Mouse (Mus musculus) hindbrain, embryonic 12.5 days (tissue): ENCODE data around the gene Fam168a. TPM values are rescaled to one million over a fixed set of nuclear protein-coding genes. Genes with fewer than 3 reads are reported as not detected.

Experiments
- ATAC-seq: fragments of 200-750 bp; cut with Nextera tagmentation; 2 replicates; pipeline ENCODE4 v1.8.0; 2017; ENCODE audit warnings: moderate TSS enrichment; ENCODE audit not compliant: low FRiP score
- H3K27ac ChIP-seq: fragments of 300-500 bp; sonication (generic); 2 replicates; pipeline ENCODE4 v1.5.1; 2016; ENCODE audit warnings: mild to moderate bottlenecking
- H3K27me3 ChIP-seq: fragments of 300-500 bp; sonication (generic); 2 replicates; pipeline ENCODE4 v1.6.1; 2016; ENCODE audit warnings: mild to moderate bottlenecking
- H3K36me3 ChIP-seq: fragments of 300-500 bp; sonication (generic); 2 replicates; pipeline ENCODE4 v1.6.1; 2016; ENCODE audit warnings: mild to moderate bottlenecking
- H3K4me1 ChIP-seq: fragments of 300-500 bp; sonication (generic); 2 replicates; pipeline ENCODE4 v1.6.1; 2016
- H3K4me2 ChIP-seq: fragments of 300-500 bp; sonication (generic); replicated peaks from 2 replicates; pipeline ENCODE4 v1.6.1; 2016; ENCODE audit warnings: mild to moderate bottlenecking
- H3K4me3 ChIP-seq: fragments of 300-500 bp; sonication (generic); 2 replicates; pipeline ENCODE4 v1.5.1; 2016; ENCODE audit warnings: mild to moderate bottlenecking
- H3K9ac ChIP-seq: fragments of 300-500 bp; sonication (generic); 2 replicates; pipeline ENCODE4 v1.6.1; 2016; ENCODE audit warnings: mild to moderate bottlenecking, moderate library complexity
- H3K9me3 ChIP-seq: fragments of 300-500 bp; sonication (generic); replicated peaks from 2 replicates; pipeline ENCODE4 v1.6.1; 2016; ENCODE audit warnings: mild to moderate bottlenecking
- WGBS: fragments of 180-500 bp; shearing (Covaris S2); methylation state at CpG from one replicate; pipeline ENCODE4 v1.1.7; 2016; 5-methylcytosine and 5-hydroxymethylcytosine counted together
- polyA plus RNA-seq: library from polyadenylated mRNA; unstranded; fragments of >200 nt; fragmentation: Nextera tagmentation; extraction: Ambion mirVana; gene quantifications from 2 replicates; pipeline ENCODE4 v1.2.1, GENCODE M21; 2016

Gene Fam168a
- polyA plus RNA-seq, 1 experiment from 2014 or later, result 64.7 TPM

DNA sequence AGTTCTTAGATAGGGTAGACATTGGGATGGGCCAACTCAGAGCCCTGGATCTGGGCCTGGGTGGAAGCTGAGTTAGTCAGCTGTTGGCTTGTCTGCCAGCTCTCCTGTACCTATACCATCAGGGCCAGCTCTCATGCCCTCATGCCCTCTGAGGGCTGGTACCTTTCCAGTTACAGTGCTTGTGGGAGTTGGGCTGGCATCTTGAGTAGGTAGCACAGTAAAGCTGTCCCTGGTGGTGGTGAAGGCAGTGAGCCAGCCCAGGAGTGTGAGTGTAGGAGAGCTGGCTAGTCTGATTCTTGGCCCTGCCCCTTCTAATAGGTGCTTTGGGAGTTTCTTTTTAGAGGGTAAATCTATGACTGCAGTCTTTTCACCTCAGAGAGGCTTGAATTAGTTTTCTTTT lies 56.3 kb downstream of the Fam168a start:
- no peak for ATAC-seq
- H3K9me3 ChIP-seq, result no peaks in the 10 kb centered on the region
- H3K36me3 ChIP-seq, result peaks cover 2% of the 10 kb centered on the region; the same call in 1 of the 2 replicates
- H3K27me3 ChIP-seq, result no peaks in the 10 kb centered on the region
- no peaks in the 10 kb centered on the region for H3K4me1 ChIP-seq
- H3K9ac ChIP-seq, result no peak overlapping the region
- H3K4me3 ChIP-seq, result no peak overlapping the region
- H3K27ac ChIP-seq, result no peak overlapping the region
- no peak overlapping the region for H3K4me2 ChIP-seq

GRCm38 (mm10) chr7:100767568-100767967 lies 61.1 kb downstream of the Fam168a start:
- no peak overlapping the region for H3K9ac ChIP-seq
- no peaks in the 10 kb centered on the region for H3K9me3 ChIP-seq
- H3K36me3 ChIP-seq, result no peaks in the 10 kb centered on the region
- H3K27me3 ChIP-seq, result no peaks in the 10 kb centered on the region
- no peaks in the 10 kb centered on the region for H3K4me1 ChIP-seq
- no peak overlapping the region for H3K4me3 ChIP-seq
- WGBS, result 61% methylated on average over 3 of the region's 3 CpGs
- no peak for ATAC-seq
- no peak overlapping the region for H3K4me2 ChIP-seq
- H3K27ac ChIP-seq, result no peak overlapping the region

DNA sequence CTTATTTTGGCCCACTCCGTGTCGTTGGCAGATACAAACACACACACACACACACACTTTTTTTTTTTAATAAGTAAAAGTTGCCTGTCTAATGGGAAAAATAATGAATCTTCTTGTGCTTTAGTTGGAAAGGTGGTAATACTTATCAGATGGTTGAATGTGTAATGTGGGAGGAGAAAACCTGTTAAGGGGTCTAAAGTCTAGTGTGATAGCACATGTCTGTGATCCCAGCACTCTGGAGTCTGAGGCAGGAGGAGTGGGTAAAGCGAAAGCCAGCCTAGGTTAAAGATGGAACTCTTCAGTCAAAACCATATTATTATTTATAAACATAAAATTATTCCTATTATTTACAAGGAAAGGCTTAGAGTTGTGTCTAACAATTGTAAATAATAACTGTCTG lies 61.6 kb downstream of the Fam168a start:
- Histone ChIP-seq H3K4me1 (no peaks in the 10 kb centered on the region), H3K9me3 (no peaks in the 10 kb centered on the region), H3K27me3 (no peaks in the 10 kb centered on the region), H3K9ac (no peak overlapping the region), H3K4me2 (no peak overlapping the region), H3K27ac (no peak overlapping the region), H3K36me3 (no peaks in the 10 kb centered on the region), H3K4me3 (no peak overlapping the region)
- 94% methylated on average over 3 of the region's 3 CpGs for WGBS
- ATAC-seq, result no peak

DNA sequence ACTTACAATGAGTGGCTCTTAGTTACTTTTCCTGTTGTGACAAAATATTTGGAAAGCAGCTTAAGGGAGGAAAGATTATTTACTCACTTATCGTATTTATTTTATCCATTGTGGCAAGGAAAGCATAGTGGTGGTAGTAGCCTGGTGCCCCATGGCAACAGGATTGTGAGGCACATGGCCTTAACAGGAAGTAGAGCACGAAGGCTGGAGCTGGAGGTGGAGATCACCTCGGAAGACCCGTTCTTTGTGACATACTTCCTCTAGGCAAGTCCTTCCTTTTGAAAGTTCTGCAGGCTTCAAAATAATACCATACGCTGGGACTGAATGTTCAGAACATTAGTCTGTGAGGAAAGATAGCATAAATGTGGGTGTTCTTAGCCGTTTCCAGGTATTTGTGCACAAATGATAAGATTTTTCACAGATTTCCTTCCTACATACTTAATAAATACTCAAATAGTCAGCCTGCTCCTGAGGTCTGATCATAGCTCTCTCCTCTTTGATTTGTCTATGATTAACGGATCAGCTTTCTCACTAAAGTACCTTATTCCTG lies 63.2 kb downstream of the Fam168a start:
- no peak overlapping the region for H3K9ac ChIP-seq
- peaks cover 4% of the 10 kb centered on the region; the same call in 1 of the 2 replicates for H3K36me3 ChIP-seq
- H3K27me3 ChIP-seq, result no peaks in the 10 kb centered on the region
- no peak overlapping the region for H3K27ac ChIP-seq
- no peak overlapping the region for H3K4me3 ChIP-seq
- H3K4me2 ChIP-seq, result no peak overlapping the region
- no peak for ATAC-seq
- H3K9me3 ChIP-seq, result no peaks in the 10 kb centered on the region
- WGBS, result 94% methylated on average over 7 of the region's 7 CpGs
- H3K4me1 ChIP-seq, result no peaks in the 10 kb centered on the region

DNA sequence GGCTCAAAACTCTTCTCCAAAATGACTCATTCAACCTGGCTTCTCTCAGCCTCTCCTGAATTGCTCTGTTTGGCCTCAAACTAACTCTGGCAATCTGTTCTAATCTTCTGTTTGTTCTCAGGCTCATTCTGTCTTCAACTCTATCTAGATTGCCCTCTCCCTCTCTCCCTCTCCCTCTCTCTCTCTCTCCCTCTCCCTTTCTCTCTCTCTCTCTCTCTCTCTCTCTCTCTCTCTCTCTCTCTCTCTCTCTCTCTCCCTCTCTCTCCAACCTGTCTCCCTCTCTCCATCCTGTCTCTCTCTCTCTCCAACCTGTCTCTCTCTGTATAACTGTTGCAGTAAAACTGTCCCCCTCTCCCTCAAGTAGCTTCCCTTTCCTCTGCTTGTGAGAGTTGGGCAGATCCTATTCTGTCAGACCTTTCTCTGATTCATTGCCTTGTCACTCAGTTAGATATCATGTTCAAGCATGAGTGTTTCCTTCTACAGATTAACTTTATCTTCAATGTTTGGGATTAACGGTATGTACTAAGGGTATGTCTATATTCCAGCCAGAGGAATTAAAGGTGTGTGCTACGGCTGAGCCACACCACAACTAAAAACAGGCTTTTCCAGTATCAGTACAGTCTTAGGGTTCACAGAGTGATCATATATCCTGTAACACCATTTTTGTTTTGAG lies 64.4 kb downstream of the Fam168a start:
- 93% methylated on average over 2 of the region's 2 CpGs for WGBS
- no peak overlapping the region for H3K4me2 ChIP-seq
- H3K36me3 ChIP-seq, result peaks cover 4% of the 10 kb centered on the region; the same call in 1 of the 2 replicates
- no peak overlapping the region for H3K4me3 ChIP-seq
- no peaks in the 10 kb centered on the region for H3K27me3 ChIP-seq
- H3K4me1 ChIP-seq, result no peaks in the 10 kb centered on the region
- no peak overlapping the region for H3K9ac ChIP-seq
- no peak for ATAC-seq
- no peak overlapping the region for H3K27ac ChIP-seq
- H3K9me3 ChIP-seq, result no peaks in the 10 kb centered on the region

- WGBS, result 96% methylated on average over 1 of the region's 1 CpGs
- H3K9me3 ChIP-seq, result no peaks in the 10 kb centered on the region
- H3K27ac ChIP-seq, result no peak overlapping the region
- H3K4me1 ChIP-seq, result no peaks in the 10 kb centered on the region
- H3K27me3 ChIP-seq, result no peaks in the 10 kb centered on the region
- peaks cover 4% of the 10 kb centered on the region; the same call in 1 of the 2 replicates for H3K36me3 ChIP-seq
- no peak overlapping the region for H3K4me3 ChIP-seq
- no peak for ATAC-seq
- no peak overlapping the region for H3K9ac ChIP-seq
- H3K4me2 ChIP-seq, result no peak overlapping the region
These were observed 67.8 kb downstream of the Fam168a start for GRCm38 (mm10) chr7:100774189-100774588.

GRCm38 (mm10) chr7:100775810-100776209 lies 69.4 kb downstream of the Fam168a start:
- H3K9me3 ChIP-seq, result no peaks in the 10 kb centered on the region
- no peak overlapping the region for H3K27ac ChIP-seq
- H3K4me1 ChIP-seq, result no peaks in the 10 kb centered on the region
- H3K36me3 ChIP-seq, result peaks cover 4% of the 10 kb centered on the region; the same call in 1 of the 2 replicates
- WGBS, result 100% methylated on average over 1 of the region's 1 CpGs
- H3K4me2 ChIP-seq, result no peak overlapping the region
- no peak for ATAC-seq
- H3K4me3 ChIP-seq, result no peak overlapping the region
- no peak overlapping the region for H3K9ac ChIP-seq
- no peaks in the 10 kb centered on the region for H3K27me3 ChIP-seq

- Histone ChIP-seq H3K9me3 (no peaks in the 10 kb centered on the region), H3K36me3 (no peaks in the 10 kb centered on the region), H3K4me2 (no peak overlapping the region), H3K9ac (no peak overlapping the region), H3K4me1 (no peaks in the 10 kb centered on the region), H3K4me3 (no peak overlapping the region), H3K27ac (no peak overlapping the region), H3K27me3 (no peaks in the 10 kb centered on the region)
- no peak for ATAC-seq
- 91% methylated on average over 7 of the region's 7 CpGs for WGBS
These were observed 73.8 kb downstream of the Fam168a start for GRCm38 (mm10) chr7:100780192-100780591.

DNA sequence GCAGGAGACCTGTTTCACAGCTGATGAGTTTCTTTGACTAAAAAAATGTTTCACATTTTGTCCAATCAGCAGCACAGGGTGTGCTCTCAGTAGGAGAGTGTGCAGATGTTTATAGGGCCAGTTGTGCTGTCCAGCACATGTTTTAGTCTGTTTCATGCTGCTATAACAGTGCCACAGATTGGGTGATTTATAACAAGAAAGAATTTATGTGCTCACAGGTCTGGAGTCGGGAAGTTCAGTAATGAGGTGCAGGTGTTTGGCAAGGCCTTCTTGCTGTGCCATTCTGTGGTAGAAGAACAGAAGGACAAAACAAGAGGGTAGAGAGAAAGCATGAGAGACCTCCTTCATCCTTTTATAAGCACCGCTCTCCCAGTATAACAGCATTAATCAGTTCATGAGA lies 78.2 kb downstream of the Fam168a start:
- Histone ChIP-seq H3K27ac (no peak overlapping the region), H3K9ac (no peak overlapping the region), H3K4me2 (no peak overlapping the region), H3K27me3 (no peaks in the 10 kb centered on the region), H3K36me3 (no peaks in the 10 kb centered on the region), H3K9me3 (no peaks in the 10 kb centered on the region), H3K4me3 (no peak overlapping the region), H3K4me1 (peaks cover 4% of the 10 kb centered on the region; the same call in 1 of the 2 replicates)
- ATAC-seq, result no peak
- 72% methylated on average over 2 of the region's 2 CpGs for WGBS

- H3K4me1 ChIP-seq, result peaks cover 9% of the 10 kb centered on the region; the same call in 1 of the 2 replicates
- H3K4me2 ChIP-seq, result no peak overlapping the region
- H3K27ac ChIP-seq, result no peak overlapping the region
- WGBS, result 75% methylated on average over 4 of the region's 4 CpGs
- no peak overlapping the region for H3K9ac ChIP-seq
- ATAC-seq, result no peak
- no peaks in the 10 kb centered on the region for H3K27me3 ChIP-seq
- no peaks in the 10 kb centered on the region for H3K9me3 ChIP-seq
- H3K36me3 ChIP-seq, result no peaks in the 10 kb centered on the region
- H3K4me3 ChIP-seq, result no peak overlapping the region
These were observed 79.0 kb downstream of the Fam168a start for GRCm38 (mm10) chr7:100785426-100785825.

DNA sequence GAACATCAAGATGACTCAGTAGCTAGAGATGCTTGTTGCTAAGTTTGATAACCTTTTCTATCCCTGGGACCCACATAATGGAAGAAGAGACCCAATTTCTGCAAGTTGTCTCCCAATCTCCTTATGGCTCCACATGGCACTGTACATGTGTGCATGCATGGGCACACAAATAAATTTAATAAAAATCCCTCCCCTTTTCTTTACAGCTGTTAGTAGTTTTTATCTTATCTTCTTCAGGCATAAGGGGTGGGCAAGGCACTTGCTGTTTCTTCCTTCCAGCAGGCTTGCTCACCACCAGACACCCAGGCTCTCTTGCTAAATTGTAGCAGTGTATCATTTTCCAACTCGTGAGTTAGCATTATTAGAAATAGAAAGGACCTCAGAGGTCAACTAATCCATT lies 79.6 kb downstream of the Fam168a start:
- H3K9me3 ChIP-seq, result no peaks in the 10 kb centered on the region
- H3K36me3 ChIP-seq, result no peaks in the 10 kb centered on the region
- ATAC-seq, result no peak
- H3K4me3 ChIP-seq, result no peak overlapping the region
- H3K27ac ChIP-seq, result no peak overlapping the region
- H3K4me2 ChIP-seq, result no peak overlapping the region
- H3K27me3 ChIP-seq, result no peaks in the 10 kb centered on the region
- peaks cover 9% of the 10 kb centered on the region; the same call in 1 of the 2 replicates for H3K4me1 ChIP-seq
- WGBS, result 64% methylated on average over 1 of the region's 1 CpGs
- H3K9ac ChIP-seq, result no peak overlapping the region

DNA sequence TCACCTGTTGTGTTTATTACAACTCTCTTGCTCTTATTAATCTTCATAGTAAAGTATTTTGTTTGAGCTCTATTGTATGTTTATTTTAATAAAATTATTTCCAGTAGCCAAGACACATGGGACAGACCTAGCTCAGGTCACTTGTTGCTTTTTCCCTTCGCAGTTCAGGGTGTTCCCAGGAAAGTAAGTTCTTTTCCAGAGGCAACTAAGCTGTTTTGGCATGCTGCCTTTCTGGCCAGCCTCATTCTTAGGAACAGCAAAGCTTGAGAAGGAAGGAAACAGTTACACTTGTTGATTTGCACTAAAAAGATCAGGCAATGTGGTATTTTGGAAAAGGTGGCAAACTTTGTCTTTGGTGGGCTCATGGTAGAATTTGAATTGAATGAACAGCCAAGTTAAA lies 81.9 kb downstream of the Fam168a start:
- H3K27ac ChIP-seq, result no peak overlapping the region
- H3K4me2 ChIP-seq, result no peak overlapping the region
- no peak overlapping the region for H3K4me3 ChIP-seq
- H3K4me1 ChIP-seq, result peaks cover 9% of the 10 kb centered on the region; the same call in 1 of the 2 replicates
- H3K9ac ChIP-seq, result no peak overlapping the region
- no peaks in the 10 kb centered on the region for H3K27me3 ChIP-seq
- ATAC-seq, result no peak
- no peaks in the 10 kb centered on the region for H3K9me3 ChIP-seq
- H3K36me3 ChIP-seq, result no peaks in the 10 kb centered on the region
- 85% methylated on average over 1 of the region's 1 CpGs for WGBS

DNA sequence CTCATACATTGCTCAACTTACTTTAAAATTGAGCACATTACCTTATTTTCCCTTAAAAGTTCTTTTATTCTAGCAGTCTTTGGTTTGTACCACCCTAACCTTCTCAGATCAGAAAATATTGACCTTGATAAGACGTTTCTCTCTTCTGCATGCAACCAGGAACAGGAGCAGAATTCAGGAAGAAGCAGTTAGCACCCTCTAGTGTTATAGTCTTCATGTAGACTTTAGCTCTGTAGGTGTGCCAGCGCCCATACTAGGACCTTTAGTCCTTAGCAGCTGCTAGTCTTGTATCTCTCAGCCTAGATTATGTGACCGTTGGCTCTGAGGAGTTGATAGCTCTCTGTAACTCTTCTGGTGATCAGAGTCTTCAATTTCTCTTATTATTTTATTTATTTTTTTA lies 92.4 kb downstream of the Fam168a start:
- Histone ChIP-seq H3K9me3 (no peaks in the 10 kb centered on the region), H3K27me3 (no peaks in the 10 kb centered on the region), H3K4me1 (no peaks in the 10 kb centered on the region), H3K4me3 (no peak overlapping the region), H3K4me2 (no peak overlapping the region), H3K36me3 (no peaks in the 10 kb centered on the region), H3K9ac (no peak overlapping the region), H3K27ac (no peak overlapping the region)
- ATAC-seq, result no peak
- 76% methylated on average over 3 of the region's 3 CpGs for WGBS
